ENCODE assay signal across 10 mouse cellular contexts in the genomic region with DNA sequence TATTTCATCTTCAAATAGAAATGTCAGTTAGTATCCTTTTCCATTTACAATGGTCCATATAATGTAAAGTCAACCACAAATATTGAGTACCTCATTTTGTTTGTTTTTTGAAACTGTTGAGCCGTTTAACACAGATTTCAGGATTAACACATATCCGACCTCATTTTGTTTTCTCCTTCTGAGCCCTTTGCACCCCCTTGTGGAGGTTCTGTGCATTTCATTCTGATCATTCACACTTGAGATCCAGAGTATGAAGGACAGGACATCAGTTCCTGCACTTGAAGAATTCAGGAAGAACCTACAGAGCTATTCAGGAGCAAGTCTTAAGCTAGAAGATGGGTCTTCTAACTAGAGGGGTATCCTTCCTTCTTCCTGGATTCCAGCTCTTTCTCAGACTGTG. TPM values are rescaled to one million over a fixed set of nuclear protein-coding genes. Genes with fewer than 3 reads are reported as not detected.
DNase-seq lines count a peak whose midpoint lies in the region; ATAC-seq and TF ChIP-seq lines count a peak whose summit lies in the region.
"Had no signal": no experiment of that assay in that cellular context is flagged by ENCODE, and none has a peak within 500 bp of the region (broad histone marks: within the 10 kb centered on the region; RNA-seq: fewer than 3 reads in every experiment).

No protein-coding gene starts in this region.

- in situ Hi-C loops in ES-E14 (cut with MboI; ENCODE audit: low sequenced_read_pairs in 2 of 2, unreplicated experiment in 2 of 2), result loop anchor here in 1 of 2 experiments (25.0 kb wide), 1 partner anchor 282 kb away; no protein-coding TSS in a partner anchor

- H3K27me3 ChIP-seq in kidney, adult 2 months (replicated peaks; ENCODE audit: control insufficient read depth, insufficient read depth, low read length), result no peaks in the 10 kb centered on the region
- peaks cover 4% of the 10 kb centered on the region; the same call in 1 of the 2 replicates for H3K27me3 ChIP-seq in kidney, embryonic 16.5 days (ENCODE audit: insufficient read depth, low read length)
- H3K27me3 ChIP-seq: embryonic facial prominence, embryonic 12.5 days had no signal

- 0 out of 2 replicates have a peak, but pooled peaks have one; percentile 18 for TF ChIP-seq CTCF in kidney, adult 2 months (conservative IDR thresholded peaks at IDR 0.05; ENCODE audit: insufficient read depth, insufficient read length, low read depth, low read length)

- 15% methylated on average over 2 of the region's 2 CpGs for WGBS in kidney, adult 2 months
- 52% methylated on average over 2 of the region's 2 CpGs for WGBS in kidney, embryonic 16.5 days

- H3K36me3 ChIP-seq in kidney, adult 2 months (ENCODE audit: control insufficient read depth, insufficient read depth, low read length), result no peaks in the 10 kb centered on the region
- H3K36me3 ChIP-seq in kidney, embryonic 16.5 days (ENCODE audit: insufficient read depth, low read length), result no peaks in the 10 kb centered on the region
- H3K36me3 ChIP-seq in ES-E14 (ENCODE audit: control insufficient read depth, insufficient read depth, low read length, poor library complexity, severe bottlenecking), result no peaks in the 10 kb centered on the region
- H3K36me3 ChIP-seq: embryonic facial prominence, embryonic 12.5 days had no signal

- no peaks in the 10 kb centered on the region for H3K4me1 ChIP-seq in kidney, adult 2 months (ENCODE audit: control insufficient read depth, insufficient read depth, low read length)
- H3K4me1 ChIP-seq in kidney, embryonic 16.5 days (ENCODE audit: insufficient read depth, low read length), result no peaks in the 10 kb centered on the region
- no peaks in the 10 kb centered on the region for H3K4me1 ChIP-seq in ES-E14 (ENCODE audit: control insufficient read depth in 2 of 2, insufficient read depth in 2 of 2, low read length in 2 of 2, poor library complexity in 1 of 2)
- H3K4me1 ChIP-seq: embryonic facial prominence, embryonic 12.5 days had no signal

- no peak overlapping the region for H3K4me3 ChIP-seq in kidney, adult 2 months (ENCODE audit: insufficient read depth, low read depth, low read length)
- no peak overlapping the region for H3K4me3 ChIP-seq in kidney, embryonic 16.5 days (ENCODE audit: low read length)
- no peak overlapping the region for H3K4me3 ChIP-seq in ES-E14 (ENCODE audit: insufficient read depth in 1 of 2, low read depth in 1 of 2, low read length in 2 of 2, poor library complexity in 1 of 2, severe bottlenecking in 1 of 2)
- H3K4me3 ChIP-seq: embryonic facial prominence, embryonic 12.5 days had no signal

- H3K4me2 ChIP-seq in kidney, embryonic 16.5 days (replicated peaks; ENCODE audit: low read depth, low read length), result no peak overlapping the region
- H3K4me2 ChIP-seq: embryonic facial prominence, embryonic 12.5 days had no signal

- H3K9me3 ChIP-seq in kidney, embryonic 16.5 days (ENCODE audit: low read length), result no peaks in the 10 kb centered on the region
- no peaks in the 10 kb centered on the region for H3K9me3 ChIP-seq in ES-E14 (ENCODE audit: control insufficient read depth, insufficient read depth, low read depth, low read length)
- H3K9me3 ChIP-seq: embryonic facial prominence, embryonic 12.5 days had no signal

- H3K9ac ChIP-seq in kidney, embryonic 16.5 days (replicated peaks; ENCODE audit: low read length), result no peak overlapping the region
- H3K9ac ChIP-seq in ES-E14 (ENCODE audit: insufficient read depth, low read depth, low read length, poor library complexity, severe bottlenecking), result no peak overlapping the region
- H3K9ac ChIP-seq: embryonic facial prominence, embryonic 12.5 days had no signal

- no peak for ATAC-seq in kidney, embryonic 16.5 days (ENCODE audit: low FRiP score, low TSS enrichment)

- no peak for TF ChIP-seq POLR2A in kidney, adult 2 months (IDR thresholded peaks at IDR 0.05; ENCODE audit: low read depth, low read length)

- peak; percentile 70 for DNase-seq in kidney, adult 2 months
- peak; percentile 2 for DNase-seq in A20 (ENCODE audit: low read depth, low spot score)
- DNase-seq in ES-E14 (ENCODE audit: low read depth, low spot score), result peak; percentile 39
- DNase-seq in kidney, adult 8-10 months, result peak; percentile 35 to 61
- no peak for DNase-seq in spleen, postnatal 10 days (ENCODE audit: low spot score in 2 of 2)
- no peak for DNase-seq in spleen, postnatal 36 days (ENCODE audit: low spot score in 2 of 2)

- no peak overlapping the region for H3K27ac ChIP-seq in kidney, adult 2 months (ENCODE audit: insufficient read depth, low read depth, low read length)
- no peak overlapping the region for H3K27ac ChIP-seq in kidney, embryonic 16.5 days (ENCODE audit: low read length)
- H3K27ac ChIP-seq in ES-E14 (ENCODE audit: insufficient read depth, low read depth, low read length, poor library complexity, severe bottlenecking), result no peak overlapping the region
- H3K27ac ChIP-seq: embryonic facial prominence, embryonic 12.5 days had no signal

TF ChIP-seq in ES-E14, 5 proteins besides CTCF, POLR2A, EP300 and RAD21:
- no peak for TF ChIP-seq HCFC1 (IDR thresholded peaks at IDR 0.05; ENCODE audit: borderline replicate concordance, insufficient read depth, low read length)
- peak; percentile 46; the same call in 1 of the 2 replicates for TF ChIP-seq ZC3H11A (IDR thresholded peaks at IDR 0.05; ENCODE audit: borderline replicate concordance, low read depth, low read length)
- TF ChIP-seq ZNF384 (IDR thresholded peaks at IDR 0.05; ENCODE audit: low read depth, low read length), result no peak
- TF ChIP-seq CHD2 (IDR thresholded peaks at IDR 0.05; ENCODE audit: low read depth, low read length), result no peak
- no peak for TF ChIP-seq MAFK (IDR thresholded peaks at IDR 0.05; ENCODE audit: insufficient read depth, low read depth, low read length)

RNA-seq across cellular contexts. Expression of a gene that starts 7.0 kb away (rescaled TPM):
- polyA plus RNA-seq in kidney, adult 2 months (2012; rRNA removed), result 7.2 and 7.8 TPM in 2 replicates
- polyA plus RNA-seq in kidney, embryonic 16.5 days (2015; fragmentation: Nextera tagmentation; extraction: Ambion mirVana), result 0.21 TPM in 1 of 2 replicates, not detected in the other
- not detected in 2 replicates for total RNA-seq in ES-E14 (2012; rRNA removed)
- total RNA-seq: layer of hippocampus, postnatal 14 days had no signal
- polyA plus RNA-seq: embryonic facial prominence, embryonic 12.5 days; neural tube, embryonic 11.5 days had no signal

RNA-seq across cellular contexts. Expression of a gene that starts 56.7 kb away (rescaled TPM):
- 14.3 and 15.4 TPM in 2 replicates for polyA plus RNA-seq in kidney, adult 2 months (2012; rRNA removed)
- 9.2 and 9.4 TPM in 2 replicates for polyA plus RNA-seq in kidney, embryonic 16.5 days (2015; fragmentation: Nextera tagmentation; extraction: Ambion mirVana)
- 0.21 TPM in 1 of 2 replicates, not detected in the other for total RNA-seq in ES-E14 (2012; rRNA removed)
- total RNA-seq: layer of hippocampus, postnatal 14 days had no signal
- polyA plus RNA-seq: embryonic facial prominence, embryonic 12.5 days; neural tube, embryonic 11.5 days had no signal

Comparison
In these comparisons a context has a peak if more than half of its experiments do, and no peak if none do; other contexts are left out.
1. DNase-seq: peak in kidney, adult 2 months (single experiment), A20 (single experiment), ES-E14 (single experiment) and kidney, adult 8-10 months (2 of 2); none in spleen, postnatal 10 days (0 of 2) and spleen, postnatal 36 days (0 of 2).